Mouse (Mus musculus) embryo, embryonic 9.5 days (tissue): ENCODE data around the gene Syk.
A peak's percentile ranks its signal among the peaks of the same experiment; 100 is the strongest.

Source experiments
- DNase-seq: peaks from one replicate; pipeline ENCODE4 v3.0.0-alpha.2; 2017; ENCODE audit errors: extremely low spot score

Gene Syk

DNA sequence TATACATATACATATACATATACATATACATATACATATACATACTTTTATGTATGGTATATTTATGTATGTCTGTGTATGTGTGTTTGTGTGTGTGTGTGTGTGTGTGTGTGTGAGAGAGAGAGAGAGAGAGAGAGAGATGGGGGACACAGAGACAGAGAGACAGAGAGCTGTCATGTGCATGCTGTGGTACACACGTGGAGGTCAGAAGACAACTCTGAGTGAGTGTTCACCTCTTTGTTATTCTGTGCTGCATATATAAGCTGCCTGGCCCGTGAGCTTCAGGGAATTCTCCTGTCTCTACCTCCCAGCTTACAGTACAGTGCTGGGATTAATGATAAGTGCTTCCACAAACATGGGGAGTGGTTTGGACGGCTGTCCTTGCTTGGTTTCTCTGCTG, 15.3 kb downstream of the Syk start:
- DNase-seq: no peak

DNA sequence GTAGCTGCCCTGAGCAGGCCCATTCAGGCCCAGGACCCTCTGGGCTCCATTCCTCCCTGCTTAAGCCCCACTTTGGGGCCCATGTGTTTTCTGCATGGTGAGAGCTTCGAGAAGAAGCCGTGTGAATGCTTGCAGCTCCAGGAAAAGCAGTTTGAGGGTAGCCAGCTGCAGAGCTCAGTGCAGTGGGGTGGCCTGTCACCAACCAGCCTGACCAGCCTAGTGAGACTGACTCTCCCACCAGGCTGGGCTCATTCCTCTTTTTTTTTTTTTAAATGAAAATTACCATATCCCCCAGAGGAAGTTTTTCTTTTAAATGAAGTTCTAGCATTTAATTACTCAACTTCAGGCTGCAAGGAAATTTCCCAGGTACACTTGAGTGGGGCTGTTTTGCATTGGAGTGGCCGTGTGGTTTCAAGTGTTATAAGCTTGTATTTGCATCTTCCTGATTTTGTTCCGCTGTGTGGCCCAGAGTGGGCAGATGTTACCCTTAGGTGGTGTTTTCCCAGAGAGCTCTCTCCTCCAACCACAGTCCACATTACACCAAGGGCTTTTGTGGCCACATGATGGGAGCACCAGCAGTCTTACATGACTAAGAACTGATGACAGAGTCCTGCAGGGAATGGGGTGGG, 17.2 kb downstream of the Syk start:
- no peak for DNase-seq

DNA sequence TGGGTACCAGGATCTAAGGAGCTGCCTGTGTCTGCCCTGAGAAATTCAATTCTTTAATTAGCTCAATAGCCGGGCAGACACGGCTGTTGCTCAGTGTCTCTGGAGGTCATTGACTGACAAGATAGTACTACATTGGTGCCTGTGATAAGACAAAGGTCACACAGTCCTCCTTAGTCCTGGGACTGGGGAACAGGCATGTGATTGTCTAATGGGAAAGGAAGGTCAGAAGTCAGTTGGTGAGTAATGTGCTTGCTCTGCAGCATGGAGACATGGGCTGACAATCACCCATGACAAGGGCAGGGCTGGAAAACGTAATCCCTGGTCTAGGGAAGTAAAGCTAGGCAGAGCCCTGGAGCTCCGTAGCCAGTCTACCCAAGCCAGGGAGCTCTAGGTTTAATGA, 19.8 kb downstream of the Syk start:
- no peak for DNase-seq

DNA sequence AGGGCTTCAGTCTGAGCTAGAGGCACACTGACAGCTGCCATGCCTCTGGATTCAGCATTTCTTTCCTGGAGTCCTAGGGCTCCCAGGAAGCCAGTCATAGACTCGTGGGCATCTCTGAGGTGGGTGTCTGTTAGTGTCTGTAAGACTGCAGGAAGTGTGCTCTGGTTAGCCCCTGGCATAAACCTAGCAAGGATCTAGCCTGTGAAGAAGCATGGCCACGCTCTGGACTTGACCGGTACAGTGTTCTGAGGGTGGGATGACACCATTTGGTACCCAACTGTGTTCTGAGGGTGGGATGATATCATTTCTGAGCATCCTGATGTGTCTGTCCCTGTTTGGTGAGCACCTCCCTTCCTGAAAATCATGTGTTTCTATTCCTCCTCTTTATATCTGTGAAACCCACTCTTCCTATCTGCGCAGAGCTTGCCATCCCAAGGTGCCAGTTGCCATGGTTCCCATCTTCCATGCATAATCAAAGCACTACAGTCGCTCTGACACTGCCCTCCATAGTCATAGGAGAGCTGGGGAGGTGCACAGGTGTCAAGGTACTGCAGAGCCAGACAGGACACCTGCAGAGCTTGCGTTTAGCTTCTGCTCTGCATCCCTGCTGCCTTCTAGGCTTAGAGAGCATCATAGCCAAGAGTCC, 20.9 kb downstream of the Syk start:
- no peak for DNase-seq

DNA sequence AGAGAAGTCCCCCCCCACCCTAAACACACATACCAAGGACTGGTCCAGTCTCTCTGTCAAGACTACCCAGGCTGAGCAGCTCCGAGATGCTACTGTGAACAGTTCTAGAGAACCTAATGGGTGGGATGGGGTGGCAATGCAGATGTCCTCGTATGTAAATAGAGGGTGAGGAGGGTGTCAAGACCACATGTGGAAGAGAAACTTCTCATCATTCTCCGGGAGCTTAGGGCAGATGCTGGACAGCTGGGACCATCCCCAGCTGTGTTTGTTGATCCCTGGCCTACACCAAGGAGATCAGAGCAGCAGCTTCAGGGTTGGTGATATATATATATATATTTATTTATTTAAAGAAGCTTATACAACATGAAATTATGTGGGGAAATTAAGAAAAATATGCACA, 22.0 kb downstream of the Syk start:
- DNase-seq: no peak

DNA sequence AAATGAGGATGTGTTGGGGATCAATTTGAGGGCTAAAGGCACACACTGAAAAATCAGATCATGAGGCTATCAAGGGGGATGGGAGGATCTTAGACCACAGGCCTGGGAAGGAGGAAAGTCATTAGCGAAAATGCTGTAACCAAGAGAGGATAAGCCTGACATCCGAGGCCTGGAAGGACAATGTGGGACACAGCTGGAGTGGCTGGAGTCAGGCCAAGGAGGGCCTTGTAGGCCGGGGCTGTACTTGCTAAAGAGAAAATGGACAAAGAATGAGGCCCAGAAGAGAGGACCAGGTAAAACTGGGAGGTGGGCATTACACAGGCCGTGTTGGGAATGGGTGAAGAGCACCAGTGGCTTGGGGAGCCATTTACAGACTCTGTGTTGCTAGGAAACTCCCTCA, 22.9 kb downstream of the Syk start:
- no peak for DNase-seq

DNA sequence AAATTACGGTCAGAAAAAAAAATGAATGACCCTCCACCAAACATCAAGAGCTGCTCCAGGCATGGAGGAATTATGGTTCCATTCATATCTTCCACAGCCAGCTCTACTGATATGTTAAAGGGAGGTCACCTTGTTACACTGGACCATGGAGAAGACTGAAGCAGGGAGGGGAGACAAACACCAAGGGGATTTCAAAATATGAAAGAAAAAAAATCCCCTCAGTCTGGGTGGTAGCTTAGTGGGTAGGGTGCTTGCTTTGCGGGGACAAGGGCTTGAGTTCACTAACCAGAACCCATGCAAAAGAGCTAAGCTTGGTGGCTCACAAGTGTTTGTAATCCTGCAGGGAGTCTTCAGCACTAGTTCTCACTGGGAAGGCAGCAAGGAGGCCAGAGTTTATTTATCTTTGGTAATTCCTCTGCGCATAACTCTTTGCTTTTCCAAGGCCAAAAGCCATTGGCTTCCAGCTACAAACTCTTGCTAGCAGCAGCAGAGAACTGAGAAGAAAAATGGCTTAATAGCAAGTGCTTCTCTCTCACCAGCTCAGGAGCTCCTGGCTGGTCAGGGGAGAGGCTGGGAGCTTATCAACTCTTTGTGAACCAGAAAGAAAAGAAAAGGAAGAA, 23.8 kb downstream of the Syk start:
- no peak for DNase-seq

DNA sequence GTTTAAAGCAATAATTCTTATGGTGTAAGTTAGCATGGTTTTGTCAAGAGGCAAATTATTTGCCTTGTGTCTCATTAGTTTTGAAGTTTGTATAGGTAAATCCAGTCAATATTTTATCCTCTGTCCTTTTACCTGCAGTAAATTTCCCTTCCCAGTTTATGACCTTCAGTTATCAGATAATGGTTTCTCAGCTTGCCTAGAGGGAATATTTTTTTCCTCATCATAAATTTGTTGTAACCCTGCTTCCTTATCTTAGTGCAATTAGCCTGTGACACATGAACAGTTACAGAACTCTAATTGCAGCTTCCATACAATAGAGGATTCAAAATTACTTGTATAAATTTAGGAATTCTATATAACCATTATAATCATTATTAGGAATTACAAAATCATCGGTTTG, 25.0 kb downstream of the Syk start:
- DNase-seq: no peak

DNA sequence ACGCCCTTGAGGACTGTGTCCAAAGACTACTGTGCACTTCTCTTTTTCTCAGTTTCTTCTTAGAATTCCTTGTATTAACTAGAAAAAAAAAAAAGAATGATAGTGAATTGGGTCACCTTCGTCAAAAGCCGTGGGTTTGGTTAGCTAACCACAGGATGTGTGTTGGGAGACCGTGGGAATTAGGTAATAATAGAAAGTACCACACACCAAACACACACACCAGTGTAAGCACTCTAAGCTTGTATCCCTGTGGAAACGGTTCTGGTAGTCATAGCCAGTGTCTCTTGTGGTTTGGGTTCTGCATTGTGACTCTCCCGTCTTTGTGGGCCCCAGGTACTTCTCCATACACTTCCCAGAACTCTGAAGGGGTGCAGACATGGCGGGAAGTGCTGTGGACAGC, 27.5 kb downstream of the Syk start:
- no peak for DNase-seq

DNA sequence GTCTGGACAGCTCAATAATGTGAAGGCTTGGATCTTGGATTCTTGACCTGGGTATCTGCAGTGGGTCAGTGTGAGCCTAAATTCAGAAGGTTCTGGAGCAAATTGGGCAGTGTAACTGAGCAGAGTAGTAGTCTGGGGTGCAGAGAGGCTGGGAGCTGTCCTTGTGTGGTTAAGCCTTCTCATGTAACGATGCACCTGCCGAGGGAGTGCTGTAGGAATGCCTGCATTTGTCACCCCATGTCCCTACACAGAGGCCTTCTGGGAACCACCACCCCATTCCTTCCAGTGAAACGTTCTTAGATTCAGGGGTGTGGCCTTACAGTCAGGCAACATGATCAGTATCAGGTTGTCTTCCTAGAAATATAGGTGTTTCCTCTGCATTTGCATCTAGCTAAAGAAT, 30.3 kb downstream of the Syk start:
- DNase-seq: no peak

DNA sequence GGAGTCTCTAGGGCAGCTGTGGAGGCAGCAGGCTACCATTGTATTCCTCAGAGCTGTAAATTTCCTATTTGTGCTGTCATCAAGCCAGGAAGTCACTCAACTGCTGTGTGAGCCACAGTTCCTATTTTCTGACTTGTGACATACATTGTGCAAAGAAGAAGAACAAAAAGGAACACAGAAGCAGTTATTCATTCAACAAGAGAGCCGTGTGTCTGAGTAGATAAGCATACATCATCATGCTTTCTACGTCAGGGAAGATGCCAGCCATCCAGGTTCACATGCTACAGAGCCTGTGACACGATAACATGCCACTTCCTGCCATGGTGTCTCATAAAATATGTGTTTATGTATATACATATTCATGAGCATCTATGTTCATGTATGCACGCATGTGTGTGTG, 32.1 kb downstream of the Syk start:
- no peak for DNase-seq

DNA sequence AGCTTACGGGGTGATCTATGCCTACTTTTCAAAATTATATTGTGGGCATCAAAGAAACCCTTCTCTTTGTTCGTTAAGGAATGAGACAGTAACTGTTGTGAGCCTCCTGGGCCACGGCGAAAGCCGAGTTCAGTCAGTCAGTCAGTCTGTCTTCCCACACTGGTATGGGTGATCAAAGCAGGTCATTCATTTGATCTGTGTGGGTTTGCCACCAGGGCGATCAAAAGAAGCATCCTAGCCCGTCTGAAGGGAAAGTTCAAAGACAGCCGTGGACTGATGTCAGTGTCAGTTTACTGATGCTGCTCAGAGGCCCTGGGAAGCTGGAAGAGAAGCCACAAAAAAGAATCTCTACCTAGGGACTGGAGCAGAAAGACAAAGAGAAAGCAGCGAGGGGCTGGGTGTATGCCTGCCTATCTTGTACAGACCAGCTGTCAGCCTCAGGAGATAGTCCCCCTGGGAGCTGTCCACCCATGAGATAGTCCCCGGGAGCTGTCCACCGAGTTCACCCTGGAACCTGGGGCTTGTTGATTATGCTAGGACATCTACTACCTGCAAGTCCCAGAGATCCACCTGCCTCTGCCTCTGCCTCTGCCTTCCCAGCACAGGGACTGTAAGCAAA, 34.2 kb downstream of the Syk start:
- no peak for DNase-seq

DNA sequence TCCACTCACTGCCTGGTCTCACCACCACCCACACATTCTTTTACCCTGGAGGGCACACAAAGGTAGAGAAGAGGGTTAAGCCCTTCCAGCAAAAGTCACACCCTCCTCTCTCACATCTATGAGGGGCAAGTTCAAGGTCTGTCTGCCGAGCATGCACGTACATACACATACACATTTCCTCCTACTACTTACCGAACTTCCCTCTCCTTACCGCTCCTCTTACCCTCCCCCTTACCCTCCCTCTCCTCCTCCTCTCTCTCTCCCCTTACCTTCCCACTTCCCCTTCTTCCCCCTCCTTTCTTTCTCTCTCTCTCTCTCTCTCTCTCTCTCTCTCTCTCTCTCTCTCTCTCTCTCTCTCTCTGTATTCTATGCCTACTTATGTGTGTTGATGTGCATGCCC, 35.6 kb downstream of the Syk start:
- DNase-seq: no peak

DNA sequence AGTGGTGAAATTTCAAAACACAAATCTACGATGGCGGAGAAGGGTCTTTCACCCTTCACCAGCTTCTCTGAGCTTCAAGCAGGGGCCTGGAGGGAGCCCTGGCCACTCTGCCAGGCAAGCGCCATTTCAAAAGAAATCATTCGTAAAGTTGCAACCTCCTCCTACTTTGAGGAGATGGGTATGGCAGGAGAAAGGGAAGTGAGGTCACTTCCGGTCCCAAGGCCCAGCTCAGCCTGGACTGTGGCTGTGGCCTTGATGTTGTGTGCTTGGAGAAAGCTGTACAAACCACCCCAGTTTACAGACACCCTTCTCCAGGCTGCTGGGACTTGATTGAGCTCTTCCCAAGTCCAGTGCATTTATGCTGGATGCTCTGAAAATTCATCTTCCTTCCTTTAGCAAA, 36.5 kb downstream of the Syk start:
- no peak for DNase-seq

DNA sequence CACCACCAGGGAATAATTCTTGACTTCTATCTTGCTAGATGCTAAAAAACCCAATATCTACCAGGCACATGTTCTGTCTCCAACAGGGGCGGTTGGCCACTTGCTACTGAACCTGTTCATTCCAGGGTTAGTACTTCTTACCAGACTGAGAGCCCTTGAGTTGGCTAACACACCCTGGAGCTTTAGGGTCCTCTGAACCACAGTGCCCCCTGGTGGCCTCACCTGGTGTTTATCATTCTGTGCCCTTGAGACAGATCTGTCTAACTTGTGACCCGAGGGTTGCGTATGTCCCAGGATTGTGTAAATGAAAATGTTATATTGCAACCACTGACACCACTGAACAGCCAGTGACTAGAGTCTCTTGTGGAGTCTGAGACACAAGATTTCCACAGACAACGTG, 41.1 kb downstream of the Syk start:
- DNase-seq: peak; percentile 57

DNA sequence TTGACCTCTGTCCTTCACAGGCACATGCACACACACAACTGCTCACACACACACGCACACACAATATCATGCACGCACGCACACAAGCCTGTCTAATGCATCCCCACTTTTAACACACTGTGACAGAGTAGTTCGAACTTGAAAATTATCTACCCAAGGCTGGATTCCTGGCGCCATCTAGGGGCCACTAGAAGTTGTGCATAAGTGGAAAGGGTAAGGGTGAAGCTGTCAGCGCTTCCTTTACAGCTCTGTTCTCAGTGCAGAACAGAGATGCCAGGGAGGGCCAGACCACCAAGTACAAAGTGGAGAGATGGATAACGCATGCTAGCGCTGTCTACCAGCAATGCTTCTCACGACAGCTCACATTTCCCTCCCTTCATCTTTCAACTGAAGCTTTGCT, 45.6 kb downstream of the Syk start:
- DNase-seq: peak; percentile 42

DNA sequence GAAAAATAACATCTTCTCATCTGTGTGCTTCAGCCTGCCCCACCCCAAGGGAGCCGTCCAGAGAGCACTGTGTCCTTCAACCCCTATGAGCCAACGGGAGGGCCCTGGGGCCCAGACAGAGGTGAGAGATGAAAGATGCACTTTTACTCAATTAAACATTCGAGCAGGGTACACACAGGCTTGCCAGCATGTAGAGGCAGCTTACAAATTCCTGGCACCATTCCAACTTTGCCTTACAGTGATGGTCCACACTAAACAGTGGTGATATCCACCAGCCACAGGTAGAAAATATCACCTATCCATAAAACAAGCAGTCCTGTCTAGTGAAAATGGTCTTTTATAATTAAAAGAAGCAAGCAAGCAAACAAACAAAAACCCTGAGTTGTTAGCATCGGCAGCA, 48.7 kb downstream of the Syk start:
- no peak for DNase-seq

DNA sequence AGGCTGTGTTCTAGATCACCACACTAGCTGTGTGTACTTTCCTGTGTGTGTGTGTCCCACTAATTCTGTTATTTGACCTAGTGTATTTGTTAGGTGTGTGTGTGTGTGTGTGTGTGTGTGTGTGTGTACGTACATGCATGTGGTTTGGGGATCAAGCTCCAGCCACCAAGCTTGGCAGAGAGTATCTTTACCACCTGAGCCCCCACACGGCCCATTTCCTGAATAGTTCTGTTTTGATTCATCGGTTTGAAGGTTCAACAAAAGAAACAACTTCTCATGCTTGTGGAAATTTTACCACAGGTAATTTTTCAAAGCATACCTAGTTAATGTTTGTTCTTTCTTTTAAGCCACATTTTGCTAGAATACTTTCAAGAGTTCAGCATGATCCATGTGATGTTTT, 52.5 kb downstream of the Syk start:
- no peak for DNase-seq

DNA sequence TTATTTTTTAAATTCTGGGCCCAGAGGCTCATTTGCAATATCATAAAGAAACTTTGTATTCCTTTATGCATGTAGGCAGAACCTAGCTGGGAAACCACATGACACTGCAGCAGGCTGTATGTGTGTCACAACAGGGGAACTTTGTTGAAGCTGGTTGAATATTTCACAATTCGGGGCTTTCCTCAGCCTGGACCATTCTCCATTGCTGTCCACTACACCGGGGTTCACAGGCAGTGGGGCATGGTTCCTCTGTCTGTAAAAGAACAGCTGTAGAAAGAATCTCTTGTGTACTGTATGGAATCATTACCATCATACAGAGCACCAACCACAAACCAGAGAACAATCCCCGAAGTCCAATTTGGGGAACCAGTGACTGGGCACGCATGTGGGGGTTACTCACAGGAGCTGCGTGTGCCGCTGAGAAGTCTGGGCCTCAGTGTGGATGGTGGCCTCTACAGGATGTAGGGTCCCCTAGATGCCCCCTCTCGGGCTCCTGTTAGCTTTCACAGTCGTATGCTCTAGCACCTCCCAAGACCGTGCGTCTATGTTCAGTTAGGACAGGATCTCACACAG, 53.3 kb downstream of the Syk start:
- no peak for DNase-seq

DNA sequence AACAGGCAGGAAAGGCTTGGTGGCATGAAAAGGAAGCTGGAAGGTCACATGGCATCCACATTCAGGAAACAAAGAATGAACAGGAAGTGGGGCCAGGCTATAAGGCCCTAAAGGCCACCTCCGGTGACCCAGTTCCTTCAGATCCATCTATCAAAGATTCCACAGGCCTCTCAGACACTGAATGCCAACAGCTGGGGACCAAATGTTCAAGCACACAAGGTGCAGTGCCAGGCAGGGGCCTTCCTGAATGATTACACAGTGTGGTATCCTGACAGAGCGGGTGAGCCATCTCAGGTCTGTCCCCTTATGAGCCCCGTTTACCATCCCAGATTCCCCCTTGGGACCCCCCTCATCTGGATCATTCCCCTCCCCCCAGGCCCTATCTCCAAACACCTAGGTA, 63.6 kb downstream of the Syk start:
- no peak for DNase-seq

DNA sequence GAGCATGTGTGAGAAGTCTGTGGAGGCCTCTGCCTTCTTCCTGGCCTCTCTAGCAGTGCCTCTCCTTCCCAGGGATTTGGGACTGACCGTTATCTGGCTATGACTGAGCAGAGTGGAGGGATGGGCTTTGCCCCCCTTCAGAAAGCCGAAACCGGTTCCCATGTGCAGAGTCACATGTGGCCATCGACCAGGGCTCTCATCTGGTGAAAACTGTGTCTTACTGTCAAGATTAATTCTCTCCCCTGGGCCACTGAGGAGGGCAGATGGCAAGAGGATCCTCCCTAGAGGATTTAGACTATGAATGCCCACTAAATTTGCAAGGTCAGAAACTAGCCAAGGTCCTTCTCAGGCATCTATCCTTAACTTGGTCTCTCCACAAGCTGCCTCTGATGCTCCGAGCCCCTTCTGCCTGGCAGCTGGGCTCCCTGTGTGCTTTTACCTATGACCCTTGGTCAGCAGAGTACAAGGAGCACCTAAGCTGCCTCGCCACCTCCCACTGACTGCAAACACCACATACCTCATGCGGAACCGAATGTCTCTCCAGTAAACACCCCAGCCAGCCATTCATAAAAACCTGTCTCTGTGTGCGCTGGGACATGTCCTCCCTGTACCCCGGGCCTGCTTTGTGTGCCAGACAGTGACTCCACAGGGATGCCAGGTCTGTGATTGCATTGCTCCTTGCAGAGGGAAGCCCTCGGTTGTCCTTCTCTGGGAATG, 65.2 kb downstream of the Syk start:
- no peak for DNase-seq

DNA sequence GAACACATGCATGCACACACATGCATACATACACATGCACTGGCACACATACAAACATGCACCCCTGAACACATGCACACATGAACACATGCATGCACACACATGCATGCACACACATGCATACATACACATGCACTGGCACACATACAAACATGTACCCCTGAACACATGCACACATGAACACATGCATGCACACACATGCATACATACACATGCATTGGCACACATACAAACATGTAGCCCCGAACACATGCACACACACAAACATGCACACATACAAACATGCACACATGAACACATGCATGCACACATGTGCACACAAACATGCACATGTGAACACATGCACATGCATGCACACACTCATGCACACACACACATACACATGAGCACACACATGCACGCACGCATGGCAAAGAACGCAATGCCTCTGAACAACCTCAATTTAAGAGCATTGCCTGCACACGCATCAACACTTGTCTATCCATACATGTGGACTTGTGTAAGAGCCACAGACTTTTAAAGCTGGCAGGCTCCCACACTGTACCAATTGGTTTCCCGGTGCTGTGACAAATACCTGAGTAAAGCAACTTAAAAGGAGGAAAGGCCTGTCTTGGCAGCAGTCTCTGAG, 66.9 kb downstream of the Syk start:
- DNase-seq: no peak
